Mouse (Mus musculus) mouse trophoblast stem cell (cell line): ENCODE measurements around the gene Ceacam16.

Experiments
- in situ Hi-C, 2 experiments: fragments of 300-500 bp; cut with MseI, MboI; formaldehyde crosslinking; loops; 2 replicates in 1 of 2; 3 replicates in 1 of 2; pipeline ENCODE4 v1.15.1; 2025

Gene Ceacam16

GRCm38 (mm10) chr7:19817382-19818105 is 43.6 kb downstream of the Ceacam16 start:
- in situ Hi-C loops: no loop called here

GRCm38 (mm10) chr7:19816224-19816771 is 44.8 kb downstream of the Ceacam16 start:
- in situ Hi-C loops: no loop called here

- in situ Hi-C loops: no loop called here
These were observed 45.5 kb downstream of the Ceacam16 start for GRCm38 (mm10) chr7:19815296-19816223.

GRCm38 (mm10) chr7:19813579-19814122 is 47.4 kb downstream of the Ceacam16 start:
- in situ Hi-C loops: no loop called here

GRCm38 (mm10) chr7:19813161-19813560 is 47.9 kb downstream of the Ceacam16 start:
- in situ Hi-C loops: no loop called here

GRCm38 (mm10) chr7:19811114-19811513 is 50.0 kb downstream of the Ceacam16 start:
- in situ Hi-C loops: no loop called here

GRCm38 (mm10) chr7:19809369-19809768 is 51.7 kb downstream of the Ceacam16 start:
- in situ Hi-C loops: no loop called here

GRCm38 (mm10) chr7:19806356-19806969 is 54.6 kb downstream of the Ceacam16 start:
- in situ Hi-C loops: no loop called here

GRCm38 (mm10) chr7:19802995-19803394 is 58.1 kb downstream of the Ceacam16 start:
- in situ Hi-C loops: loop anchor here (5.0 kb wide), 2 partner anchors 39 to 69 kb away; no protein-coding TSS in a partner anchor
